Mouse (Mus musculus) hindbrain, postnatal 0 days (tissue): ENCODE results near the gene Chst11. TPM values are rescaled to one million over a fixed set of nuclear protein-coding genes. Genes with fewer than 3 reads are reported as not detected.
A peak's percentile ranks its signal among the peaks of the same experiment; 100 is the strongest.

Experiments used
- ATAC-seq: fragments of 200-750 bp; cut with Nextera tagmentation; 2 replicates; pipeline ENCODE4 v1.8.0; 2017; ENCODE audit warnings: mild to moderate bottlenecking, moderate TSS enrichment, moderate library complexity
- DNase-seq: peaks from one replicate; pipeline ENCODE4 v3.0.0-alpha.2; 2015; ENCODE audit warnings: low spot score
- H3K27ac ChIP-seq: fragments of 300-500 bp; sonication (generic); 2 replicates; pipeline ENCODE4 v1.5.1; 2014; ENCODE audit warnings: mild to moderate bottlenecking
- H3K27me3 ChIP-seq: fragments of 300-500 bp; sonication (generic); 2 replicates; pipeline ENCODE4 v1.6.1; 2014; ENCODE audit warnings: low read length, mixed read lengths; ENCODE audit not compliant: insufficient read depth
- H3K36me3 ChIP-seq: fragments of 300-500 bp; sonication (generic); 2 replicates; pipeline ENCODE4 v1.6.1; 2014; ENCODE audit warnings: low read length, mixed read lengths; ENCODE audit not compliant: insufficient read depth
- H3K4me1 ChIP-seq: fragments of 300-500 bp; sonication (generic); 2 replicates; pipeline ENCODE4 v1.6.1; 2014; ENCODE audit warnings: antibody characterized with exemption, low read length, mixed read lengths; ENCODE audit not compliant: insufficient read depth
- H3K4me2 ChIP-seq: fragments of 300-500 bp; sonication (generic); 2 replicates; pipeline ENCODE4 v1.6.1; 2014; ENCODE audit warnings: low read depth, mild to moderate bottlenecking, low read length, moderate library complexity, mixed read lengths
- H3K4me3 ChIP-seq: fragments of 300-500 bp; sonication (generic); 2 replicates; pipeline ENCODE4 v1.5.1; 2014; ENCODE audit warnings: low read length
- H3K9ac ChIP-seq: fragments of 300-500 bp; sonication (generic); replicated peaks from 2 replicates; pipeline ENCODE4 v1.6.1; 2014; ENCODE audit warnings: mild to moderate bottlenecking, low read length, moderate library complexity, mixed read lengths
- H3K9me3 ChIP-seq: fragments of 300-500 bp; sonication (generic); 2 replicates; pipeline ENCODE4 v1.6.1; 2016; ENCODE audit warnings: low read length, mixed read lengths
- CTCF ChIP-seq: IDR thresholded peaks from 2 replicates; pipeline ENCODE4 v1.5.1; 2016; ENCODE audit warnings: antibody characterized with exemption, control low read depth, low read depth
- WGBS: fragments of 180-500 bp; shearing (Covaris S2); extraction: QIAGEN DNeasy Blood & Tissue Kit; methylation state at CpG from one replicate; pipeline ENCODE4 v1.1.7; 2014; 5-methylcytosine and 5-hydroxymethylcytosine counted together
- polyA plus RNA-seq: library from polyadenylated mRNA; unstranded; fragments of >200 nt; fragmentation: Nextera tagmentation; extraction: Ambion mirVana; gene quantifications from 2 replicates; pipeline ENCODE4 v1.2.1, GENCODE M21; 2015
- total RNA-seq: library from RNA; depleted of rRNA; stranded (reverse); fragments of >200 nt; gene quantifications from 2 replicates; pipeline ENCODE4 v1.2.3, GENCODE M21; 2014

Chst11 gene
- total and polyA plus RNA-seq, 2 experiments from 2014 or later: 2.9 to 22.3 TPM

DNA sequence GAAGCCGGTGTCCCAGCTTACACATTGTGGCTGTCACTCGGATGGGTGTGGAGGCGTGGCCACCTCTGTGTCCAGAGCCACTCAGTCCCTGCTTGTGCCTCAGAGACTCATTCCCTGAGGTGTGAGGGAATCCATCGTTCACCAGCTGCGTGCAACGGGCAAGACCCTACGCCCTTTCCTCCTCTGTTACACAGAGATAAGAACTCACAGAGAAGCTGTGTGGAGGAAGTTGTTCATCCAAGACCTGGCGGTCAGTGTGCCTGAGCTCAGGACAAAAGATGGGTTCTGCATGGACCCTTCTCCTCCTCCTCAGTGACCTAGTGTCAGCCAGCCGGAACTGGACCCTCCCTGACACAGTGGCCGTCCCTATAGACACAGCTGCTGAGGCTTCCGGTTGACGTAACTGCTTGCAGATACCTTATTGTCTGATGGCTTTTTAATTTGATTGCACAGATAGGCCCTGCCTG lies 95.0 kb downstream of the Chst11 start:
- no peaks in the 10 kb centered on the region for H3K9me3 ChIP-seq
- H3K4me3 ChIP-seq: no peak overlapping the region
- H3K4me2 ChIP-seq: no peak overlapping the region
- DNase-seq (no peak), ATAC-seq (no peak)
- H3K27ac ChIP-seq: no peak overlapping the region
- H3K9ac ChIP-seq: peak overlapping the region; percentile 30; the same call in 1 of the 2 replicates
- 48% methylated on average over 12 of the region's 12 CpGs for WGBS
- H3K27me3 ChIP-seq: no peaks in the 10 kb centered on the region
- no peak for TF ChIP-seq CTCF
- H3K4me1 ChIP-seq: peaks cover 24% of the 10 kb centered on the region
- H3K36me3 ChIP-seq: no peaks in the 10 kb centered on the region

DNA sequence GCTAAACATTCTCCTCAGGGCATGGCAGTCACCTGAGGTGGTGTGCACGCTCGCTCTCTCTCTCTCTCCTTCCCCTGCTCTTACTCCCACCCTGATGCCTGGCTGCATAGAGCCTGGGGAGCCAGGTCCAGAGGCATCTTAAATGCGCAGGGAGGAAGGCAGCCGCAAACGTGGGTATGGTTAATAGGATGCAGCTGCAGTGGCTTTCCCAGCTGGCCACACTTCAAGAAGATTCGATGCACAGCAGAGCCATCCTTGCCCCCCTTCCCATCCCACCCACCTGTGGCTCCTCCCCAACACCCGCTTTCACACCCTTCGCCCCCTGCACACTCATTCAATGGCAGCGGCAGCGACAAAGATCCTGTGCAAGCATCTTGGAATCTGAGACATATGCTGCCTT lies 95.6 kb downstream of the Chst11 start:
- no peak overlapping the region for H3K4me2 ChIP-seq
- ATAC-seq: 0 out of 2 replicates have a peak, but pooled peaks have one; percentile 34
- peak overlapping the region; percentile 30 for H3K9ac ChIP-seq
- H3K27ac ChIP-seq: 0 out of 2 replicates have a peak overlapping the region, but pooled peaks have one; percentile 32
- H3K4me3 ChIP-seq: no peak overlapping the region
- no peak for DNase-seq
- no peak for TF ChIP-seq CTCF
- no peaks in the 10 kb centered on the region for H3K36me3 ChIP-seq
- peaks cover 24% of the 10 kb centered on the region for H3K4me1 ChIP-seq
- 33% methylated on average over 10 of the region's 10 CpGs for WGBS
- no peaks in the 10 kb centered on the region for H3K27me3 ChIP-seq
- no peaks in the 10 kb centered on the region for H3K9me3 ChIP-seq

DNA sequence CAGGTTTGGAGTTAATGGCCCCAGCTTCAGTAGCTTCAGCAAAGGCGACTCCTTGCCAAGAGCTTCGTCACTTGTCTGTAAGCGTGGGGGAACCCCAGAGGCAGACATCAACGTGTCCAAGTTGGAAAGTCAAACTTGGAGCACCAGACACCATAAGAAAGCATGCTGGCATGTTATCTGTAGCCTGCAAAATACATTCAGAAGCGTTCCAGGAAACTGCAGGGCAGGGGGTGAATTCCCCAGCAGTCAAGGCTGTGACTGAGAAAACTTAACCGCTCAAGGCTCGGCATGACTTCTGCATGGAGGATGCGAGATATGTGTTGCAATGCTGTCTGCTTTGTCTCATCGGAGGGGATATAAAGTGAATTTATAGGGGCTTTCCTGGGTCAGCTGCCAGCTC lies 98.6 kb downstream of the Chst11 start:
- DNase-seq: peak; percentile 41
- Histone ChIP-seq H3K36me3 (no peaks in the 10 kb centered on the region), H3K4me2 (0 out of 2 replicates have a peak overlapping the region, but pooled peaks have one; percentile 8), H3K9ac (no peak overlapping the region), H3K9me3 (no peaks in the 10 kb centered on the region), H3K27ac (no peak overlapping the region), H3K4me3 (no peak overlapping the region), H3K4me1 (peaks cover 24% of the 10 kb centered on the region), H3K27me3 (no peaks in the 10 kb centered on the region)
- 30% methylated on average over 9 of the region's 9 CpGs for WGBS
- TF ChIP-seq CTCF: no peak
- no peak for ATAC-seq

DNA sequence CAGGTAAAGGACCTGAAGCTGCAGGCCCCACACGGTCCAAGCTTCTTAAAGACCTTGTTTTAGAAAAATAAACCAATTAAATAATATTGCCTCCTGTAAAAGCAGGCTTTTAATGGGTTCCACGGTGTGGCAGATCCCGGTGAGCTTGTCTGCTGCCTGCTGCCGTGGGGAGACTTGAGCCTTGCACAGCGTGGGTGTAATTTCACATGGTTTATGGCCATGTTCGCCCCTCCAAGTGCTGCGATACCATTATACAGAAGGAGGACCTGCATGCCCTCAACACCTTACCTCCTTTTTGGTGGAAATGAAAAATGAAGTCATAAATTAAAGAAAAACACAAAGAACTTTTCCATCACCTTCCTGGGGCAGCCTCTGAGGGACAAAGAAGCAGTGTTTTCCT lies 103.0 kb downstream of the Chst11 start:
- H3K4me3 ChIP-seq: no peak overlapping the region
- no peak for TF ChIP-seq CTCF
- WGBS: 65% methylated on average over 7 of the region's 7 CpGs
- no peak overlapping the region for H3K27ac ChIP-seq
- no peaks in the 10 kb centered on the region for H3K9me3 ChIP-seq
- H3K36me3 ChIP-seq: no peaks in the 10 kb centered on the region
- ATAC-seq: no peak
- H3K9ac ChIP-seq: no peak overlapping the region
- H3K27me3 ChIP-seq: no peaks in the 10 kb centered on the region
- DNase-seq: no peak
- peaks cover 6% of the 10 kb centered on the region; the same call in 1 of the 2 replicates for H3K4me1 ChIP-seq
- H3K4me2 ChIP-seq: no peak overlapping the region

DNA sequence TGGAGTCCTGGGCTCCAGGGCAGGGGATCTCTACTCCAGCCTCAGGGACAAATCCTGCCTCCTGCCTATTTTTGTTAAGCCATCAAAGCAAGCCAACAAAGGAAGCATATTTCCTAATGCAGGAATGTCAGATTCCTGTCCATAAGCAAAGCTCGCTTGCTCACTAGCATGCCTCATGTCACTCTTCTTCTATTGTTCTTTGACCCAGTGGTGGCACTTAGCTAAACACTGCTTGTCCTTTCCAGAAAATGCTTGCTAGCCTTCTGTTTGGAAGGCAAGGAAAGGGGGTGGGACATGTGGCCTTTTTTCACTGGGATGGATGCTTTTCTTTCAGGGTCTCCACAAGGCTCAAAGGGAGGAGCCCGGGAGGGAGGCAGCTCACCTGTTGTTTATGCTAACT lies 103.5 kb downstream of the Chst11 start:
- TF ChIP-seq CTCF: no peak
- no peak overlapping the region for H3K4me3 ChIP-seq
- no peak overlapping the region for H3K4me2 ChIP-seq
- H3K9me3 ChIP-seq: no peaks in the 10 kb centered on the region
- 33% methylated on average over 2 of the region's 2 CpGs for WGBS
- H3K4me1 ChIP-seq: peaks cover under 1% of the 10 kb centered on the region; the same call in 1 of the 2 replicates
- no peak overlapping the region for H3K9ac ChIP-seq
- ATAC-seq (no peak), DNase-seq (no peak)
- H3K36me3 ChIP-seq: no peaks in the 10 kb centered on the region
- H3K27me3 ChIP-seq: no peaks in the 10 kb centered on the region
- no peak overlapping the region for H3K27ac ChIP-seq

DNA sequence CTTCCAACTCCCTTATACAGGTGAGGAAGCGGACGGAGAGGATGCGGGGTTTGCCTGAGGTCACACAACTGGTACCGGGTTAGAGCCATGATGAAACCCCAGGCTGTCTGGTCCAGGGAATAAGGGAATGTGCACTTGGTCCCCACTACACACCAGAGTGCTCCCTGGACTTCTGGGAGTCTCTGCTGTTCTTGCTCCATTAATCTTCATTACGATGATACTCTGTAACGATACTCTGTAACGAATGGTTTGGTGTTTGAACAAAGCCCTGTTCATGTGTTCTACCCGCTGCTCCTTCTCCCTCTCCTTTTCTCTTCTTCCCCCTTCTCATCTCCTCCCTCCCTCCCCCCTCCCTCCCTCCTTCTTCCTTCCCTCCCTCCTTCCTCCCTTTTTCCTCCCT lies 104.9 kb downstream of the Chst11 start:
- no peak overlapping the region for H3K4me3 ChIP-seq
- no peak for ATAC-seq
- no peak for DNase-seq
- H3K4me2 ChIP-seq: no peak overlapping the region
- WGBS: 73% methylated on average over 8 of the region's 8 CpGs
- no peaks in the 10 kb centered on the region for H3K9me3 ChIP-seq
- no peaks in the 10 kb centered on the region for H3K4me1 ChIP-seq
- no peaks in the 10 kb centered on the region for H3K27me3 ChIP-seq
- no peak overlapping the region for H3K9ac ChIP-seq
- no peak overlapping the region for H3K27ac ChIP-seq
- H3K36me3 ChIP-seq: no peaks in the 10 kb centered on the region
- no peak for TF ChIP-seq CTCF

DNA sequence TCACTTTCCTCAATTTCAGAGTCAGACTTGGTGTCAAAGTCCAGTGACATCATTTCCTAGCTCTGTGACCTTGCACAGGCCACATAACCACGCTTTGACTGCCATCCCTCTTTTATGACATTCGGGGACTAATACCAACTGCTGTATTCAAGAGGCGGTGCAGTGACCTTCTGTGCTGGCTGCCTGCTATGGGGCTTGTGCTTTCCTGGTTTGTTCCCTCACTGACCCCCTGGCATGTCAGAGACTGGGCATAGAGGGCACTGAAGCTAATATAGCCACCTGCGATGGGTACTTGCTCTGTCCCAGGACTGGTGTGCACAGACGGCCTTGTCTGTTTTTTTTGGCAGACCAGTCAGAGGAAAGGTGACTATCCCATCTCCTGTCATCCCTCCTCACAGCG lies 108.4 kb downstream of the Chst11 start:
- Histone ChIP-seq H3K4me3 (no peak overlapping the region), H3K9ac (no peak overlapping the region), H3K4me1 (no peaks in the 10 kb centered on the region), H3K27ac (no peak overlapping the region), H3K36me3 (no peaks in the 10 kb centered on the region), H3K9me3 (no peaks in the 10 kb centered on the region), H3K4me2 (no peak overlapping the region), H3K27me3 (no peaks in the 10 kb centered on the region)
- no peak for TF ChIP-seq CTCF
- DNase-seq: no peak
- 87% methylated on average over 6 of the region's 6 CpGs for WGBS
- ATAC-seq: no peak
